Mouse (Mus musculus) G1E (cell line): Measurements from ENCODE around the gene Mfn2.

Experiments
- CTCF ChIP-seq: IDR thresholded peaks from 2 replicates; pipeline ENCODE4 v1.5.1; 2012; ENCODE audit warnings: low read depth, low read length, inconsistent platforms, mixed read lengths
- GATA1 ChIP-seq: IDR thresholded peaks from 2 replicates; pipeline ENCODE4 v1.6.1; 2012; ENCODE audit warnings: borderline replicate concordance, low read length, inconsistent platforms, mixed read lengths
- POLR2AphosphoS5 ChIP-seq: IDR thresholded peaks from 2 replicates; pipeline ENCODE4 v1.6.1; 2012; ENCODE audit warnings: low read depth, low read length, inconsistent platforms; ENCODE audit not compliant: insufficient replicate concordance
- TAL1 ChIP-seq: conservative IDR thresholded peaks from 2 replicates; pipeline ENCODE4 v1.6.1; 2012; ENCODE audit warnings: low read depth, low read length, inconsistent platforms, mixed read lengths

DNA sequence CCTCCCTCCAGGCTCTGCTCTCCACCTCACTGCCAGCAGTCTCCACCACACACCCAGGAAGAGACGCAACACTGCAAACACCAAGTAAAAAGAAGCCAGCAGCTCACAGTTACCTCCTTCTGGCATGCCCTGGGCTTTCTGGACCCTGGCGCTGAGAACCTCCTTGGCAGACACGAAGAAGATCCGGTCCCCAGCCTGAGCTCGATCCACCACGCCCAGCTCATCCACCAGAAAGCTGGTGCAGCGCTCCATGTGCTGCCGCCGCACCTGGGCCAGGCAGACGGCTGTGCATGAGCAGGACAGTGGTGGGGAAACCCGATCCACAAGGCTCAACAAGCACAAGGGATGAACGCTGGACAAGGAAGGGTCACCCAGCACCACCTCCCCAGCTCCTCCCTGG, 18.3 kb downstream of the Mfn2 start:
- no peak for TF ChIP-seq CTCF
- TF ChIP-seq GATA1 = no peak
- no peak for TF ChIP-seq TAL1
- no peak for TF ChIP-seq POLR2AphosphoS5
